Mouse (Mus musculus): ENCODE measurements at regions not wholly inside any gene's neighbourhood (a gene's known extent, or its start where the extent isn't known, plus 50 kb on each side); places are given as distances from the start of the nearest gene placed in this dataset.

DNA sequence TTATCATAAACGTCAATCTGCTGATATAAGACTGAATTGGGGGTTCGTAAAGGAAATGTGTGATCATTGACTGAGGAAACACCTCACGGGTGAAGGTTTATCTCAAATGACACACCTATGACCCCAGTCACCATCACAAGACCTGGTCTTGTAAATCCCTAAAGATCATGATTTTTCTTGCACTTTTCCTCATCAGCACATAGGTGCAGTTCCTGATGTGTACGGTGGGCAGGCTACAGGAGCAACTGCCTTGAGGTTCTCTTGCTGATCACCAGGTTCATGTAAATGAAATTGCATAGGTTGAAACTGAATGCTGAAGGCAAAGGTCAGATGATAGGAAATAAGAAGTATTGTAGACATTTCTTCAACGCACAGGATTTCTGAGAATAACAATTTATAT, 277.1 kb downstream of the Rnf152 start:
- no peak for DNase-seq (ENCODE audit: low spot score in 2 of 2)

DNA sequence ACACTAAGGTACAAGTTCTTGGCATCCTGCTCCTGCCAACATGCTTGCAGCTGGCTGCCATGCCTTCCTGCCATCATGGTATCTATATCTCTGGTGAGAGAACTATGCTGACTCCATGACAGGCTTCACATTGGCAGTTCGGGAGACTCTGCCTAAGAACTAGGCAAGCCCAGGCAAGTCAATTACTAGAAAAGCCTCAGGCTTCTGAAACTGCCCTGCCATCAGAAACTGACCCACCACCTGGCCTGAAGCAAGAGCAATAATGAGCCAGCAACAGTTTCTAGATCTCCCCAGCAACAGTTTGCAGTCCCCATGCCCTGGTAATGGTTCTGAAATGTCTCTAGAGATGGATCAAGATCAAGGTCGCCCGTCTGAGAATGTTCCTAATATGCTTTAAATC, 280.8 kb downstream of the Rnf152 start:
- no peak for DNase-seq (ENCODE audit: low spot score in 2 of 2)

DNA sequence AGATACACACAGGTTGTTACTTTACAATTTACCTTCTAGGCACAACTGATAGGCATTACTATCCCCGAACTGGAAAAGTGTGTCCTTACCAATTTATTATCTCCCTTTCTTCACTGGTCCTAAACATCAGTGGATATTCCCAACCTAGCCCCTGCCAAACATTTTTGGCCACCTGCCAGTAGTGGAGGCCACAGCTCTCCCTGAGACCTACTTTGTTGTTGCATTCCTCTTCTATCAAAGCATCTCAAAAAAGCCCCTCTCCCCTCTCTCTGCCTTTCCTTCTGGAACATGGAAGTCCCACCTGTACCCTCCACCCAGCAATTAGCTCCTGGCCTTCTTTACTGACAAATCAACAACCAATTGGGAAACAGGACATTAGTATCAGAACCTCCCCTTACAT, 282.2 kb downstream of the Rnf152 start:
- DNase-seq (ENCODE audit: low spot score in 2 of 2), result no peak

DNA sequence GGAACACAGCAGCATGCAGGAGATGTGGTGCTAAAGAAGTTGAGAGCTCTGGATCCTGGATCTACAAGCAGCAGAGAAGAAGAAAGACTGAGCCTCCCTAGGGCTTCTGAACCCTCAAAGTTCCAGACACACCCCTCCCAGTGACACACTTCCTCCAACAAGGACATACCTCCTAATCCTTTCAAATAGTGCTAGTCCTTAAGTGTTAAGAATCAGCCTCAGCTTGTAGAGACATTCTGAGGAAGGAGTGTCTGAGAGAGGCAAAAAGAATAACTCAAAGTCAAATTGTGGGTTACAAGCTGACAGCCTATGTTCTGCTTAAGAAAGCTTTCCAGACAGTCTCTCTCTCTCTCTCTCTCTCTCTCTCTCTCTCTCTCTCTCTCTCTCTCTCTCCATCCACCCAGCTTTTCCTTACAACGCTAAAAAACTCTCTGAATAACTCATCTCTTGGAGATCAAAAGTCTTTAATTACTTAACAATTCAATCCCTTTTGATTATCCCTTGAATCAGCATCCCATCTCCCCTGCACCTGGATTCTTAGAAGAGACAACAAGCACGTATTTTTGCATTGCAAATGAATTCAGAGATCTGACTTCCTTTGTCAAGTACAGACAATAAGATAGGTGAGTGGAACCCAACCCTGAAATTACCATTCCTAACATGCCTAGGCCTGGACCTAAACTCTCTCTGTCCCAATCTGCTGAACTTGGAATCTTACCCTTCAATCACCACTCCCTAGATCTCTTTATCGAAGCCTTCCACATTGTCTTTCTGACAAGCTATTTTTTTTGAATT, 285.7 kb downstream of the Rnf152 start:
- no peak for DNase-seq (ENCODE audit: low spot score in 2 of 2)

DNA sequence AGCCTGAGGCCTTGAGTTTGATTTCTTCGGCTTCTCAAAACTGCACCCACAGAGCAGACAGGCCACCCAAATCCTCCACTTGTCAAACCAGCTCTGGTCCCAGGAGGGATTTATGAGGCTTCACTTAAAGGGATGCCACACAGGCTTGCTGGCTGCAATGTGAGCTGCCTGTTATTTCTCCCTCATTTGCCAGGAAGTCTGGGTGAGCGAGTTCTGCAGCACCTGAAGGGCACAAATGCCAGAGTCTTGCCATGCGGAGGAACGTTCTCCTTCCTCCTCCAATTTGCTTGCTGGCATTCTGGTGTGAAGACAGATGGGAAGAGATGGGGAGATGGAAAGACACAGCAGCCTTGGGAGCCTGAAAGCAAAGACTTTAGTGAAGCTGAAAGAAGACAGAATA, 288.6 kb downstream of the Rnf152 start:
- DNase-seq (ENCODE audit: low spot score in 2 of 2), result peak in 1 of 2 experiments; percentile 34

DNA sequence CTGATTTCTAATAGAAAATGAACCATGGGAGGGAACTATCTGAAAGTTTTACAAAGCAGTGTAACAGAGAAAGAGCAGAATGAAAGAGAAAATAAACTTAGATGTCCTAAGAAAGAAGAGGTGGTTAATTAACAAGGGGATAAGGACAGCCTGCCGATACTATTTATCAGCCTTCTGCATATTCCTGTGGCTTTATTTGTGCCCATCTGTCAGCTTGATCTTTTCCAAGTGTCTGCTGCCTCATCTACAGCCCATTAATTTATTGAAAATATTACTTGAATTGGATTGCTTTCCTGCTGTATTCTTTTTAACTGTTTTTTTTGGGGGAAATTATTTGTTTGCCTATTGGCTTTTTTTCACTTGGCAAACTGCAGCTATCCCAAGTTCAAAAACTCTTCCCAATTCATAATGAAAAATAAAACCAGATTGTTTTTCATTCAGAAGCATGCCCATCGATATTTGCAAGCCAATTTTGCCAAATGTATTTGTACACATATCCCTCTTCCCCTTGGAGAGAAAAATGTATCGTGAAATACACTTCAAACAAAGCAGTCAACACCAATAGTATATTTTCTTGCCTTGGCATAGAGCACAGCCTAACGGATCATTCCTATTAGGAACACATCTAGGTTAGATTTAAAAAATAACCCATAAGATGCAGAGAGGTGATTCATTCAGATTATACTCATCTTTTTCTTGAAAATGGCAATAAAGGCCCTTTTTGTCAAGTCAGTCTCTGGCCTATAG, 289.3 kb downstream of the Rnf152 start:
- no peak for DNase-seq (ENCODE audit: low spot score in 2 of 2)

DNA sequence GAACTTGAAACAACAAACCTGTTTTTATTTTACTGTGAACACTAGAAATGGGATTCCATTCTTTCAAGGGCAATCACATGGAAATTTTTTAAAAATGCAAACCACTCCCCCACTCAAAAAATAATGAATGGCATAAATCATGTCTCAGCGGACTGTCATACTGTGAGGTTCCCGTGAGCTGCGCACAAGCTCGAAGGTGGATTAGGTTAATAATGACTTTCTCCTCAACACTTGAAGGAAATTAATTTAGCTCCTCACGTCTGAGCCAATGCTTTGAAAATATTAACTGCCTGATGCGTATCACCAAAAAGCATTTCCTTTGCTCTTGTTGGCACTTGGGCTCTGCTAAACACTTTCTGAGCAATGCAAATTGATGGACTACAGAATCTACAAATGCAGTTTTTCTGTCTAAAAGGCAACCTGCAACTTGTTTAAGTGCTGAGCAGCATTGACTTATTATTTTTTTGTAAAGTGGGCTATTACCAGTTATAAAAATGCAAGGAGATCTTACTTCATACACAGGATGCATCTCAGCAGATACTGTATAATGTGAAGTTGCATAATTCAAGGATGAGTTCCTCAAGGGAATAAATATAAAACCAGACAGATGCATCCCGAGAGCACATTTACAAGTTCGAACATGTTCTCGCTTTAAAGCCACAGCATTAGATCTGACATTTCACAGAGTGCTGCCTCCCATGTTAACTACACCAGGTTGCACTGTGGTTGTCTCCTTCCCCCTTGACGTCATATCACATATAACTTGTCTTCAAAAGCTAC, 282.4 kb downstream of the Cdh20 start:
- no peak for DNase-seq (ENCODE audit: low spot score in 2 of 2)

All from left cerebral cortex, adult 8-10 months (tissue).